Mouse (Mus musculus) cortical plate, adult 2 months (tissue): ENCODE results near the gene Whrn.

Experiments
- CTCF ChIP-seq: fragments of 200-500 bp; IDR thresholded peaks from 2 replicates; pipeline ENCODE4 v1.5.1; 2011; ENCODE audit warnings: mild to moderate bottlenecking, control low read depth, low read length; ENCODE audit not compliant: insufficient read depth; ENCODE audit errors: extremely low read depth
- POLR2A ChIP-seq: fragments of 200-500 bp; IDR thresholded peaks from 2 replicates; pipeline ENCODE4 v1.6.1; 2011; ENCODE audit warnings: mild to moderate bottlenecking, low read length, control low read depth; ENCODE audit not compliant: insufficient read depth; ENCODE audit errors: extremely low read depth

DNA sequence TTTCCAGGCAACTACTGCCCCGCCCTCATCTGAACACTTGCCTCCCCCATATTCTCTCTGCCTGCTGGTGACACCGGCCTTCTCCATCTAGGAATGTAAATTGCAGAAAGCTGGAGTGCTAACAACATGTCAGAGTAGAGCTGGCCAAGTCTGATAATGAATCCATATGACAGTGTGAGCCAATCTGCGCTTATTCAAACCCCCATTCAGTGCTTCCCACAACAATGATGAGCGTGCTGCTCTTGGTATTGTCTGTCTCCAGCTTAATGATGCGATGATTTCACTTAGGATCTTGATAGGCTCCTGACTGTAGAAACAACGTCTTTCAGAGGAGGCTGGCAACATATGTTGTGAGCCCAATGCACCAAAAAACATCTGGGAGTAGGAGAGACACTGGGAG, 33.2 kb upstream of the Whrn start:
- TF ChIP-seq CTCF: no peak
- no peak for TF ChIP-seq POLR2A
